Mouse (Mus musculus): ENCODE data around the gene St3gal2. TPM values are rescaled to one million over a fixed set of nuclear protein-coding genes. Genes with fewer than 3 reads are reported as not detected.

St3gal2 gene
- polyA plus RNA-seq, 2 experiments, result 9.6 to 11.7 TPM

GRCm38 (mm10) chr8:110959906-110960305 lies 40.2 kb downstream of the St3gal2 start:
- DNase-seq (ENCODE audit: low read depth in 3 of 3, low spot score in 3 of 3) (no peak), ATAC-seq (ENCODE audit: insufficient read depth) (no peak)
- no peak for TF ChIP-seq CTCF (IDR thresholded peaks at IDR 0.05; ENCODE audit: low read depth)
- TF ChIP-seq EP300 (IDR thresholded peaks at IDR 0.05; ENCODE audit: low read depth), result no peak
- H3K27ac ChIP-seq, result no peak overlapping the region
- H3K9ac ChIP-seq (replicated peaks), result no peak overlapping the region
- H3K4me1 ChIP-seq (replicated peaks; ENCODE audit: control insufficient read depth in 2 of 2, insufficient read depth in 2 of 2, low read length in 1 of 2), result no peaks in the 10 kb centered on the region
- 88% methylated on average over 6 of the region's 6 CpGs for WGBS (ENCODE audit: insufficient replicate concordance)
- H3K4me3 ChIP-seq (ENCODE audit: insufficient read depth in 1 of 2, low read depth in 2 of 2, low read length in 2 of 2), result no peak overlapping the region
- H3K9me3 ChIP-seq (ENCODE audit: control insufficient read depth, low read length), result no peaks in the 10 kb centered on the region
- peaks cover 40% of the 10 kb centered on the region for H3K36me3 ChIP-seq (replicated peaks; ENCODE audit: control insufficient read depth, insufficient read depth, low read depth)
- no peak overlapping the region for H3K4me2 ChIP-seq (ENCODE audit: low read depth)
- no peaks in the 10 kb centered on the region for H3K27me3 ChIP-seq (ENCODE audit: control insufficient read depth, insufficient read depth, low read length)

- Histone ChIP-seq H3K9me3 (ENCODE audit: control insufficient read depth, low read length) (no peaks in the 10 kb centered on the region), H3K27ac (no peak overlapping the region), H3K27me3 (ENCODE audit: control insufficient read depth, insufficient read depth, low read length) (no peaks in the 10 kb centered on the region), H3K4me1 (replicated peaks; ENCODE audit: control insufficient read depth in 2 of 2, insufficient read depth in 2 of 2, low read length in 1 of 2) (no peaks in the 10 kb centered on the region), H3K4me2 (ENCODE audit: low read depth) (no peak overlapping the region), H3K9ac (replicated peaks) (no peak overlapping the region), H3K36me3 (replicated peaks; ENCODE audit: control insufficient read depth, insufficient read depth, low read depth) (peaks cover 46% of the 10 kb centered on the region), H3K4me3 (ENCODE audit: insufficient read depth in 1 of 2, low read depth in 2 of 2, low read length in 2 of 2) (no peak overlapping the region)
- TF ChIP-seq CTCF (IDR thresholded peaks at IDR 0.05; ENCODE audit: low read depth) (no peak), EP300 (IDR thresholded peaks at IDR 0.05; ENCODE audit: low read depth) (no peak)
- ATAC-seq (ENCODE audit: insufficient read depth) (no peak), DNase-seq (ENCODE audit: low read depth in 3 of 3, low spot score in 3 of 3) (no peak)
- WGBS (ENCODE audit: insufficient replicate concordance), result 85% methylated on average over 2 of the region's 2 CpGs
Measured at GRCm38 (mm10) chr8:110963051-110963450, 43.3 kb downstream of the St3gal2 start.

- Histone ChIP-seq H3K9ac (replicated peaks) (no peak overlapping the region), H3K36me3 (replicated peaks; ENCODE audit: control insufficient read depth, insufficient read depth, low read depth) (peaks cover 54% of the 10 kb centered on the region), H3K4me2 (ENCODE audit: low read depth) (no peak overlapping the region), H3K9me3 (ENCODE audit: control insufficient read depth, low read length) (no peaks in the 10 kb centered on the region), H3K4me1 (replicated peaks; ENCODE audit: control insufficient read depth in 2 of 2, insufficient read depth in 2 of 2, low read length in 1 of 2) (0 out of 4 replicates have a peak, but pooled peaks cover 0 to 2% of the 10 kb centered on the region in 2 experiments), H3K27ac (no peak overlapping the region), H3K27me3 (ENCODE audit: control insufficient read depth, insufficient read depth, low read length) (no peaks in the 10 kb centered on the region), H3K4me3 (ENCODE audit: insufficient read depth in 1 of 2, low read depth in 2 of 2, low read length in 2 of 2) (no peak overlapping the region)
- TF ChIP-seq EP300 (IDR thresholded peaks at IDR 0.05; ENCODE audit: low read depth) (no peak), CTCF (IDR thresholded peaks at IDR 0.05; ENCODE audit: low read depth) (no peak)
- DNase-seq (ENCODE audit: low read depth in 3 of 3, low spot score in 3 of 3) (no peak), ATAC-seq (ENCODE audit: insufficient read depth) (no peak)
- WGBS (ENCODE audit: insufficient replicate concordance), result 80% methylated on average over 7 of the region's 7 CpGs
Measured at GRCm38 (mm10) chr8:110964666-110965065, 44.9 kb downstream of the St3gal2 start.

GRCm38 (mm10) chr8:110965594-110965993 lies 45.9 kb downstream of the St3gal2 start:
- Histone ChIP-seq H3K36me3 (replicated peaks; ENCODE audit: control insufficient read depth, insufficient read depth, low read depth) (peaks cover 49% of the 10 kb centered on the region), H3K4me1 (replicated peaks; ENCODE audit: control insufficient read depth in 2 of 2, insufficient read depth in 2 of 2, low read length in 1 of 2) (peaks cover 0 to 3% of the 10 kb centered on the region in 2 experiments; a peak in 3 of 4 replicates), H3K27ac (no peak overlapping the region), H3K27me3 (ENCODE audit: control insufficient read depth, insufficient read depth, low read length) (no peaks in the 10 kb centered on the region), H3K4me2 (ENCODE audit: low read depth) (no peak overlapping the region), H3K9me3 (ENCODE audit: control insufficient read depth, low read length) (no peaks in the 10 kb centered on the region), H3K4me3 (ENCODE audit: insufficient read depth in 1 of 2, low read depth in 2 of 2, low read length in 2 of 2) (no peak overlapping the region), H3K9ac (replicated peaks) (no peak overlapping the region)
- no peak for ATAC-seq (ENCODE audit: insufficient read depth)
- TF ChIP-seq EP300 (IDR thresholded peaks at IDR 0.05; ENCODE audit: low read depth) (no peak), CTCF (IDR thresholded peaks at IDR 0.05; ENCODE audit: low read depth) (no peak)
- peak in 1 of 3 experiments; percentile 19 for DNase-seq (ENCODE audit: low read depth in 3 of 3, low spot score in 3 of 3)
- WGBS (ENCODE audit: insufficient replicate concordance), result 53% methylated on average over 7 of the region's 7 CpGs

- H3K27ac ChIP-seq, result no peak overlapping the region
- peaks cover 49% of the 10 kb centered on the region for H3K36me3 ChIP-seq (replicated peaks; ENCODE audit: control insufficient read depth, insufficient read depth, low read depth)
- no peak for TF ChIP-seq CTCF (IDR thresholded peaks at IDR 0.05; ENCODE audit: low read depth)
- no peak for TF ChIP-seq EP300 (IDR thresholded peaks at IDR 0.05; ENCODE audit: low read depth)
- no peaks in the 10 kb centered on the region for H3K9me3 ChIP-seq (ENCODE audit: control insufficient read depth, low read length)
- no peak overlapping the region for H3K4me3 ChIP-seq (ENCODE audit: insufficient read depth in 1 of 2, low read depth in 2 of 2, low read length in 2 of 2)
- peaks cover 0 to 6% of the 10 kb centered on the region in 2 experiments; a peak in 3 of 4 replicates for H3K4me1 ChIP-seq (replicated peaks; ENCODE audit: control insufficient read depth in 2 of 2, insufficient read depth in 2 of 2, low read length in 1 of 2)
- H3K4me2 ChIP-seq (ENCODE audit: low read depth), result no peak overlapping the region
- WGBS (ENCODE audit: insufficient replicate concordance), result 81% methylated on average over 8 of the region's 8 CpGs
- DNase-seq (ENCODE audit: low read depth in 3 of 3, low spot score in 3 of 3) (no peak), ATAC-seq (ENCODE audit: insufficient read depth) (no peak)
- no peaks in the 10 kb centered on the region for H3K27me3 ChIP-seq (ENCODE audit: control insufficient read depth, insufficient read depth, low read length)
- no peak overlapping the region for H3K9ac ChIP-seq (replicated peaks)
Measured at GRCm38 (mm10) chr8:110966586-110966985, 46.9 kb downstream of the St3gal2 start.

Measured in liver, embryonic 14.5 days (tissue).